Mouse (Mus musculus) forebrain, embryonic 11.5 days (tissue): ENCODE data around the gene Smndc1. TPM values are rescaled to one million over a fixed set of nuclear protein-coding genes. Genes with fewer than 3 reads are reported as not detected.

Experiments used
- ATAC-seq: fragments of 200-750 bp; cut with Nextera tagmentation; replicated peaks from 2 replicates; pipeline ENCODE4 v1.8.0; 2017; ENCODE audit warnings: moderate TSS enrichment; ENCODE audit not compliant: low FRiP score
- DNase-seq: peaks from one replicate; pipeline ENCODE4 v3.0.0-alpha.2; 2017; ENCODE audit warnings: low spot score
- H3K27ac ChIP-seq: fragments of 300-500 bp; sonication (generic); 2 replicates; pipeline ENCODE4 v1.5.1; 2014; ENCODE audit warnings: low read depth, low read length
- H3K27me3 ChIP-seq: fragments of 300-500 bp; sonication (generic); 2 replicates; pipeline ENCODE4 v1.6.1; 2014; ENCODE audit warnings: mild to moderate bottlenecking, low read length, mixed read lengths; ENCODE audit not compliant: control insufficient read depth, insufficient read depth
- H3K36me3 ChIP-seq: fragments of 300-500 bp; sonication (generic); 2 replicates; pipeline ENCODE4 v1.6.1; 2014; ENCODE audit warnings: mild to moderate bottlenecking, low read length, moderate library complexity, mixed read lengths; ENCODE audit not compliant: control insufficient read depth, insufficient read depth
- H3K4me1 ChIP-seq: fragments of 300-500 bp; sonication (generic); replicated peaks from 2 replicates; pipeline ENCODE4 v1.6.1; 2014; ENCODE audit warnings: low read length, mixed read lengths; ENCODE audit not compliant: control insufficient read depth, insufficient read depth
- H3K4me2 ChIP-seq: fragments of 300-500 bp; sonication (generic); 2 replicates; pipeline ENCODE4 v1.6.1; 2014; ENCODE audit warnings: low read depth, mild to moderate bottlenecking, low read length, moderate library complexity, mixed read lengths; ENCODE audit not compliant: severe bottlenecking
- H3K4me3 ChIP-seq: fragments of 300-500 bp; sonication (generic); 2 replicates; pipeline ENCODE4 v1.5.1; 2014; ENCODE audit warnings: low read depth, low read length
- H3K9ac ChIP-seq: fragments of 300-500 bp; sonication (generic); 2 replicates; pipeline ENCODE4 v1.6.1; 2014; ENCODE audit warnings: low read length
- H3K9me3 ChIP-seq: fragments of 300-500 bp; sonication (generic); 2 replicates; pipeline ENCODE4 v1.6.1; 2016; ENCODE audit warnings: low read length, mixed read lengths; ENCODE audit not compliant: control insufficient read depth
- WGBS: fragments of 180-500 bp; shearing (Covaris S2); extraction: QIAGEN DNeasy Blood & Tissue Kit; methylation state at CpG from one replicate; pipeline ENCODE4 v1.1.7; 2014; 5-methylcytosine and 5-hydroxymethylcytosine counted together
- polyA plus RNA-seq: library from polyadenylated mRNA; unstranded; fragments of >200 nt; fragmentation: Nextera tagmentation; extraction: Ambion mirVana; gene quantifications from 2 replicates; pipeline ENCODE4 v1.2.1, GENCODE M21; 2014

The Smndc1 gene
- polyA plus RNA-seq, 1 experiment from 2014 or later = 57.6 TPM

DNA sequence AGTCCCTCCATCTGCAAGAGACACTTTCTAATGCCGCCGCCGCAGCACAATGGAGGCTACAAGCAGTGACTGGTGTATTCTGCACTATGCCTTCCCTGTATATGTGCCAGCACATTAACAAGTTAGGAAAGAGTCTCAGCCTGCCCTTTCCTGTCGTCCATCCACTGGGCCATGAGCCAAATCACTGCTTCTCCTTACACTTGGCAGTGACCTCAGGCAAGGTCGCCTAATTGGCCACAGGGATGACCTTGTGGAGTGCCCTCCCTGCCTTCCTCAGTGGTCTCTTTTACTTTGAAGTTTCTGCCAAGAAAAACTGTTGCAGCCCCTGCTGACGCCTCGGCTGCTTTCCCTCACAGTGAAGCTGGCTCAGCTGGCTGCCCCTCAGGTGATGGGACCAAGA is 37.0 kb upstream of the Smndc1 start:
- DNase-seq = no peak
- no peaks in the 10 kb centered on the region for H3K9me3 ChIP-seq
- H3K27me3 ChIP-seq = no peaks in the 10 kb centered on the region; the same call in 1 of the 2 replicates
- no peak overlapping the region for H3K4me2 ChIP-seq
- H3K36me3 ChIP-seq = no peaks in the 10 kb centered on the region
- peaks cover 3% of the 10 kb centered on the region; the same call in 1 of the 2 replicates for H3K4me1 ChIP-seq
- H3K4me3 ChIP-seq = no peak overlapping the region
- no peak overlapping the region for H3K27ac ChIP-seq
- WGBS = 74% methylated on average over 7 of the region's 7 CpGs
- H3K9ac ChIP-seq = no peak overlapping the region
- no peak for ATAC-seq

GRCm38 (mm10) chr19:53425824-53426223 is 35.4 kb upstream of the Smndc1 start:
- Histone ChIP-seq H3K36me3 (no peaks in the 10 kb centered on the region), H3K27me3 (no peaks in the 10 kb centered on the region; the same call in 1 of the 2 replicates), H3K9me3 (no peaks in the 10 kb centered on the region), H3K4me1 (peaks cover 3% of the 10 kb centered on the region; the same call in 1 of the 2 replicates), H3K4me3 (no peak overlapping the region), H3K4me2 (no peak overlapping the region), H3K27ac (no peak overlapping the region), H3K9ac (no peak overlapping the region)
- no peak for DNase-seq
- WGBS = 88% methylated on average over 8 of the region's 8 CpGs
- ATAC-seq = no peak

GRCm38 (mm10) chr19:53424629-53425028 is 34.3 kb upstream of the Smndc1 start:
- ATAC-seq (no peak), DNase-seq (no peak)
- H3K27ac ChIP-seq = no peak overlapping the region
- WGBS = 79% methylated on average over 18 of the region's 18 CpGs
- no peak overlapping the region for H3K9ac ChIP-seq
- no peaks in the 10 kb centered on the region; the same call in 1 of the 2 replicates for H3K27me3 ChIP-seq
- H3K9me3 ChIP-seq = no peaks in the 10 kb centered on the region
- no peaks in the 10 kb centered on the region; the same call in 1 of the 2 replicates for H3K4me1 ChIP-seq
- H3K4me2 ChIP-seq = no peak overlapping the region
- H3K4me3 ChIP-seq = no peak overlapping the region
- H3K36me3 ChIP-seq = no peaks in the 10 kb centered on the region

DNA sequence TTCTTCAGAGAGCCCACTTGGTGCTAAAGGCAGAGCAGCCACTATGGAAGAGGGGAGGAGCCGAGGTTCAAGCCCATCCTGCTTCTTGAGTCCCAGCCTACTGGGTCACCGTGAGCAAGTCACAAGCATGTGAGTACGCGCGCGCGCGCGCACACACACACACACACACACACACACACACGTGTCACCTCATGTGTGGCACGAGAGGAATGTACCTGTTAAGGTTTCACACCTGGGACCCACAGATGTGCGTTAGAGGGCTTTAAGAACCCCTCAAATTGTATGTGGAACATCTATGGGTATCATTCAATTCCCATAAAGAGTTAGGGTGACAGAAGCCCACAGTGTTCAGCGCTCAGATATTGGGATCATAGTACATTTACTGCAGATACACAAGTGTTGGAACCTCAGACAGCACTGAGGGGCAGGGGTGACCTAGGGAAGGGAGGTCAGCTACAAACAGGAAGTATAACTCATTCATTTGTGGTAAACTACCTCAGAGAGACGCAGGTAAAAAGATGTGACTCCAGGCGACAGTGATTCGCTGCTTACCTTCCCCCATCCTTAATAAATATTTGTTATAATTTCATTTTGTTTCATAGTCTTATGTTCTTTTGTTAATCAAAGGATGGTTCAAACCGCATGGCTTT is 33.6 kb upstream of the Smndc1 start:
- no peak overlapping the region for H3K4me3 ChIP-seq
- ATAC-seq (no peak), DNase-seq (no peak)
- WGBS = 68% methylated on average over 17 of the region's 17 CpGs
- no peaks in the 10 kb centered on the region for H3K36me3 ChIP-seq
- H3K27ac ChIP-seq = no peak overlapping the region
- H3K4me1 ChIP-seq = no peaks in the 10 kb centered on the region; the same call in 1 of the 2 replicates
- no peaks in the 10 kb centered on the region for H3K9me3 ChIP-seq
- no peak overlapping the region for H3K9ac ChIP-seq
- no peaks in the 10 kb centered on the region; the same call in 1 of the 2 replicates for H3K27me3 ChIP-seq
- no peak overlapping the region for H3K4me2 ChIP-seq

- Histone ChIP-seq H3K4me2 (no peak overlapping the region), H3K4me1 (no peaks in the 10 kb centered on the region; the same call in 1 of the 2 replicates), H3K9me3 (no peaks in the 10 kb centered on the region), H3K9ac (no peak overlapping the region), H3K36me3 (no peaks in the 10 kb centered on the region), H3K27me3 (no peaks in the 10 kb centered on the region; the same call in 1 of the 2 replicates), H3K27ac (no peak overlapping the region), H3K4me3 (no peak overlapping the region)
- 33% methylated on average over 19 of the region's 19 CpGs for WGBS
- ATAC-seq (no peak), DNase-seq (no peak)
Measured at GRCm38 (mm10) chr19:53423341-53423753, 33.0 kb upstream of the Smndc1 start.

DNA sequence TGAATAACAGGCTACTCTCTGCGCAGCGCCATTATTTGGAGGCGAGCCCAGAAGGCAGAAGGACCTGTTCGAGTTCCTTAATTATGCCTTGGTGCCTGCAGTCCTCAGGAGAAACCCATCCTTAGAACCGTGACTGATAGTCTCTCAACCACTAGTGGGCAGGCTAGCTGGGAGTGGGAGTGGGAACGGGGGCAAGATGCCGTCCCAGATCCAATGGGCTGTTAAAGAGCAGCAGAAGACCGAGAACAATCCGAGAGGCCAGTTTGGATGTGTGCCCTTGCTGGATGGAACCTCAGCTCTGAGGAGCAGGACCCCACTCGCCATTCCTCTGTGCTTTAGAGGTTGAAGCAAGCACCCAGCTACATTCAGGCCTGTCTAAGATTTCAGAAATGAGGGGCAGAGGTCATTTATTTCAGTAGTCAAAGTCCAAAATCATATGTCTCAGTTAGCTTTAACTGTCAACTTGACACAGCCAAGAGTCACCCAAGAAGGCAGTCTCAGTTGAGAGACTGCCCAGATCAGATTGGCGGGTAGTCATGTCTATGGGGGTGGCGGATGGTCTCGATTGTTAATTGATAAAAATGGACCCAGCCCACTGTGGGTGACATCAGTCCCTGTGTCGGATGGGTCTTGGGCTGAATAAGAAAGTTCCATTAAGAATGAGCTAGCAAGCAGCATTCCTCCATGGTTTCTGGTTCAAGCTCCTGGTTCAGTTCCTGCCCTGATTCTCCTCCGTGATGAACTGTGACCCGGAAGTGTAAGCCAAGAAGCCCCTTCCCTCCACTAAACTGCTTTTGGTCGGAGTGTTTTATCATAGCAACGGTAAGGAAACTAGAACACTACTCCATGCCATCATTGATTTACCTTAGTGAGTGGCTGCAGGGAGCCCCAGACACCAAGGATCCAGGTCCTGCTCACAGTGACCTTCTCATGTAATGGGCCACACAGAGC is 32.3 kb upstream of the Smndc1 start:
- no peaks in the 10 kb centered on the region; the same call in 1 of the 2 replicates for H3K27me3 ChIP-seq
- WGBS = 73% methylated on average over 18 of the region's 18 CpGs
- no peaks in the 10 kb centered on the region for H3K9me3 ChIP-seq
- no peak for ATAC-seq
- no peak overlapping the region for H3K27ac ChIP-seq
- H3K4me2 ChIP-seq = no peak overlapping the region
- no peak overlapping the region for H3K4me3 ChIP-seq
- no peaks in the 10 kb centered on the region for H3K36me3 ChIP-seq
- DNase-seq = no peak
- no peak overlapping the region for H3K9ac ChIP-seq
- no peaks in the 10 kb centered on the region; the same call in 1 of the 2 replicates for H3K4me1 ChIP-seq

- ATAC-seq = peak; percentile 26; the same call in 1 of the 2 replicates
- 3% methylated on average over 6 of the region's 6 CpGs for WGBS
- no peaks in the 10 kb centered on the region for H3K36me3 ChIP-seq
- peak overlapping the region; percentile 77; the same call in 1 of the 2 replicates for H3K27ac ChIP-seq
- no peaks in the 10 kb centered on the region; the same call in 1 of the 2 replicates for H3K27me3 ChIP-seq
- no peaks in the 10 kb centered on the region; the same call in 1 of the 2 replicates for H3K4me1 ChIP-seq
- no peaks in the 10 kb centered on the region for H3K9me3 ChIP-seq
- H3K9ac ChIP-seq = peak overlapping the region; percentile 33; the same call in 1 of the 2 replicates
- no peak for DNase-seq
- peak overlapping the region; percentile 81 for H3K4me2 ChIP-seq
- H3K4me3 ChIP-seq = peak overlapping the region; percentile 42
Measured at GRCm38 (mm10) chr19:53421583-53422188, 31.3 kb upstream of the Smndc1 start.

- peak; percentile 82 for DNase-seq
Measured at GRCm38 (mm10) chr19:53420924-53421582, 30.7 kb upstream of the Smndc1 start.

More at GRCm38 (mm10) chr19:53420924-53421582, 30.7 kb upstream of the Smndc1 start:
- Histone ChIP-seq H3K36me3 (no peaks in the 10 kb centered on the region), H3K4me1 (no peaks in the 10 kb centered on the region; the same call in 1 of the 2 replicates), H3K27me3 (no peaks in the 10 kb centered on the region; the same call in 1 of the 2 replicates), H3K4me3 (peak overlapping the region; percentile 42), H3K9me3 (no peaks in the 10 kb centered on the region), H3K27ac (peak overlapping the region; percentile 77), H3K4me2 (peak overlapping the region; percentile 81), H3K9ac (peak overlapping the region; percentile 69)
- WGBS = under 1% methylated on average over 19 of the region's 19 CpGs
- peak; percentile 96 for ATAC-seq
